Mouse (Mus musculus) kidney, postnatal 36 days (tissue): ENCODE data around the gene Psat1.
A peak's percentile ranks its signal among the peaks of the same experiment; 100 is the strongest.

ENCODE experiments used
- DNase-seq, 2 experiments: peaks; one replicate each; pipeline ENCODE4 v3.0.0; 2021 to 2022; ENCODE audit warnings: mixed read lengths in 2 of 2

Gene Psat1

DNA sequence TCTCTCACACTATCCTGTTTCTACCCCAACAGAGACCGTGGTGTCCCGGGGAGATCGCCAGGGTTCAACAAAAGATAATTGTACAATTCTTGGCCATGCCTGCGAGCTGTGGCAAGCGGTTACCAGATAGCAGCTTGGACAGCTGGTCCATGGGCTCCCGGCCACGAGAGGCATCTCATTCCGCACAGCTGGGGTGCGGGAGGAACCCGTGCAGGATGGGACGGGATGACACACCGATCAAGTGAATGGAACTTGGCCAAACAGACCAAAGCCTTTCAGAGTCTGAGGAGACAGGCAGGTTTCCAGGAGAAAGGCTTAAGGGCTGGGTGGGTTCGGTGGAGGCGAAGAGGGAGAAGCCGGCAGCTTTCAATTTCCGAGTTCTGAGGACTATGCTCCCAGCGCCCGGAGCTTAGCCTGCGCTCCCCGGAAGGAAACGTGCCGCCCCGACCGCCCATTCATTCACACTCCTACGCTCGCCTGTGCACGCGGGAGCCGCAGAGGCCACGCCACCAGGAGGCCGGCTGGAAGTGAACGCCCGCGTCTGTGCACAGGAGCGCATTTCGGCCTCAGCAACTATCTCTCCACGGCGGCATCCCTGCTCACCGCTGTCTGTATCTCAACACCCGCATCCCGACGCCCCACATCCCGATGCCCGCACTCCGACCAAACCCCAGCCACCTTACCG, 22.8 kb downstream of the Psat1 start:
- DNase-seq = peak; percentile 37 to 71

DNA sequence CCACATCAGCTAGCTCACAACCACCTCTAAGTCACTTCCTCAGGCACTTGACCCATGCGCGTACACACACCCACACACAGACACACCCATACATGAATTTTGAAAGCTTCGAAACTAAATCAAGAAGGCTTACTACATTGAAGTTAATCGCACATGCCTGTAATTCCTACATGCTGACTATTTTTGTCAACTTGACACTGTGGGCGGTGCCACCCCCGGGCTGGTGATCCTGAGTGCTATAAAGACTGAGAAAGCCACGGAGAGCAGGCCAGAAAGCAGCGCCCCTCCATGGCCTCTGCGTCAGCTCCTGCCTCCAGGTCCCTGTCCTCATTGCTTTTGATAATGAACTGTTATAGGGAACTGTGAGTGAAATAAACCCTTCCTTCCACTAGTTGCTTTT, 23.7 kb downstream of the Psat1 start:
- peak; percentile 42 to 45 for DNase-seq

DNA sequence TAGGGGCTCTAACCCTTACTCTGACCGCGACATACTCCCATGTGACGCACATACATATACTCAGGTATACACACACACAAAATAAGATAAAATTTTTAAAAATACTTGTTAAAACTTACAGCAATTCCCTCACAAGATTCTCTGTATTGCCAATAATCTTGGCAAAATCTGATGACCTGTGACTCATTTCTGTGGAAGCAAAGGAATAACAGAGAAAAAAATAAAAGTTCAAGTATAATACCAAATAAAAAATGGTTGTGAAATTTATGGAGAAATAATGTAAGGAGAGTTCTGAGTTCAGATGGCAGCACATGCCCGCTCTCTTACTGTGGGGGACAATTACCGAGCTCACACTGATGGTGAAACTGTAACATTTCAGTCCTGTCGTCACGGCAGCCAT, 27.8 kb downstream of the Psat1 start:
- DNase-seq = no peak

DNA sequence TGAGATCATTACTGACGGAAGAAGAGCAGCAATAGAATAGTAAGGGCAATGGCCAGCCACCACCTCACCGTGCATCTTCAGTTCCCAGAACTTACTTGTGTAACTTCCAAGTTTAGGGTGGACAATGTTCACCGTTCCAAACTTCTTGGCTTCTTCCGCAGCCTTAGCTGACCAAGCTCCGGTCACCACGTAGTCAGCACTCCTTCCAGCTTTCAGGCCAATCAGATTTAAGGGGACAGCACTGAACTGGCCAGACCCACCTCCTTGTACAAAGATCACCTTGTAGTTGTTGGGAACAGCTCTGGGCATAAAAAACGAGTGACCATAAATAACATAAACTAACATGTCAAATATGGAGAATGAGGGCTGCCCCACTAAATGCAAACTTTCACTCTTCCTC, 29.0 kb downstream of the Psat1 start:
- peak; percentile 57 to 73 for DNase-seq

DNA sequence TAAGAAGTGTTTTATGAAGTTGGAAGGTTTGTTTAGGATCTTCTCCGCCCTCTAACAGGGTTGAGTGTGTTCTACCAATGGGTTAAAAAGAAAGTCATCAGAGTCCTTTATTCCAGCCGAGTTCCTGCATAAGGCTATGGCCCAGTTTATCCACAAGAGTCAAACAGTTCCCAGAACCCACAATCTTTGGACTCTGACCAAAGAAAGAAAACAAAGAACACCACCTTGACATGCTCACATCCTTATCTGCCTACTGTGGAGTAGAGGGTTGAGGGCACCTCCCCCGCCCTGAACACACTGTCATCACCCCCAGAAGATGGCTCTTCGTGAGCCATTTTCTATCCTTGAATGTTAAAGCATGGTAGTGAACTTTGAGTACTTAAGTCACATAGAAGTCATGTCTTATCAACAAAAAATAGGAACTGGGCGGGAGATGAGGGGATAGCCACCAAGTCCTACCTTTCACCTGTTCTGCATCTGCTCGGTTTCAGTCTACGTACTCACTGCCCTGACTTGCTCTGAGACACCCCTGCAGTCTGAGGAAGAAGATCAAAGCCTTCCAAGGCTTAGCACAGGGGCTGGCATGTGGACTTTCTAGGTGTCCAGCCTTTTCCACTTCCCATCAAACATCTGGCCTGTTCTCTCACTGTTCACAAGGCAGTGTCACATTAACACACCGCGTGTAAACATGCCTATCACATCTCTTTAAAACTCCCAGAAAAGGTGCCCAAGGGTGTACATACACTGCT, 33.7 kb downstream of the Psat1 start:
- no peak for DNase-seq

DNA sequence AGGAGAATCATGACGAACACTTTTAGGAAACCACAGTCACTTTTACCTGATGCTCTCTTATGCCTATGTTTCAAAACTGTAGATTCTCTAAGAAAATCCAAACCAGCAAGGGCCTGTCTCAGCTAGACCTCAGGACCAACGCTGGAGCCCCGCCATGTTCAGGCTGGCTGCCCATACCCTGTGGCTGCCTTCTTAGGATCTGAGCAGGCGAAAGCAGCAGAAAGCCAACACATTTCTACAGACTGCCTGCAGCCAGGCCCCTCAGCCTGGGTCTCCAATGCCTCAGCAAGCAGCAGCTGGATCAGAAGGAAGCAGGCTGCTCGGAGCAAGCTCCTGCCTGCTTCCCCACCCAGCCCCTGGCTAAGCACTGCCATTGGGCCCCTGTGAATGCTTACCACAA, 35.7 kb downstream of the Psat1 start:
- no peak for DNase-seq

DNA sequence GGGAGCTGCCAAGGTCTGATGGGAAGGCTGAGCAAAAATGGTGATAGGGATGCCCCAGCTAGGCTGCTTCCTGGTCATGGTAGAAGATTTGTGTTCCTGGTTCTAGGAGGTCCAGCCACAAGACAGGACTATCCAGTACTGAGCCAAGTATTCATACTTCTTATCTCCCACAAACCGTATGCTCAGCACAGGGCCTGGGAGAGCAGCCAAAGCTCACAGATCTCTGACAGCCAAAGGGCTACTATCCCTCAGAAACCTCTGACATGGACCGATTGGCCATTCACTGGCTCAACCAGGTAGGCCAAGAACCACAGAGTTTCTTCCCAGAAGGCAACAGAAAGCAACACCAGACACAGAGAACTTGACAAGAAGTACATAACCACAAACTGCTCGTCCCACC, 36.1 kb downstream of the Psat1 start:
- peak; percentile 50 to 53 for DNase-seq

DNA sequence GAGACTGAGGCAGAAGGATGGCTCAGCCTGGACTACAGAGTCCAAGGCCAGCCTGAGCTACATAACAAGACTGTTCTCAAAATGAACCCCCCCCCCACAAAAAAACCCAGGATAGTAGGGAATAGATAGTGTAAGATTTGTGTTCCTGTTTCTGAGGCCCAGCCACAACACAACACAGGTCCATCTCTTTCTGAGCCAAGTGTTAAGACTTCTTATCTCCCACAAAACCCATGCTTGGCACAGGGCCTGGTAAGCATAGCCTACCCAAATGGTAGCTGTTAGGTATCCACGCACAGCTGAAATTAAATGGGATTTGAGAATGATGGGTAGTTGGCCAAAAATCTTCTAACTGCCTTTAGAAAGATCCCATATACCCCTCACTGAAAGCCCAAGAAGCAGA, 36.6 kb downstream of the Psat1 start:
- DNase-seq = no peak

DNA sequence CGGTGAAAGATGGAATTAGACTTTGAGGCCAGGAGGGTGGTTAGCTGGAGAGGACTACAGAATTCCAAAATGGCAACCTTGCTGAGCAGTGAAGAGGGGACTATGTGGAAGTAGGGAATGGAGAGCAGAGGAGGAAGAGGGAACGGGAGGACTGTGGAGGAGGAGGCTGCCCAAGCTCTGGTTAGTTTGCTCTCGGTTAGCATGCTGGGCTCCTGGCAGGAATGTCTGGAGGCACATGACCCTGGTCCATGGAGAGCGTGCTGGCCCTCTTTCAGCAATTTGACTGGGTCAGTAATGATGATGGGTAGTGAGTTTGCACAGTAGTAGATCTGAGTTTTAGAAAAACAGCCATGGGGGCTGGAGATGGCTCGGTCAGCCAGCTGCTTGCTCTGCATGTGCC, 39.1 kb downstream of the Psat1 start:
- peak; percentile 63 to 66 for DNase-seq

DNA sequence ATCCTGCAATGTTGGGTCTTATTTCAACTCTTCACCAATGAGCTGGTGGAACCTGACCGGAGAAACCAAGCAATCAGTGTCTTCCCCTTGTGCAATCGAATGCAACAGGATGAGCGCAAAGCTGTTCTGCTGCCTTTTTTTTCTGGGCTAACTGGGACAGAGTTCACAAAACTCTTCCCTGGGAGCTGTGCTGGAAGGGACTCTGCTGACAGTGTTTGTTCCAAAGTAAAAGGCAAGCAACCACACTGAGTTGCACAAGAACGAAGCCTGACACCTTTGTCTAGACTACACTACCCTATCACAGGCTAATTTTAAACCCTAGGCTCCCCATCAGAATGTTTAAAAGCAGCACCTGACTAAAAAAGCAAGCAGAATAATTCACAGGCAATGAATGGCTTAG, 42.4 kb downstream of the Psat1 start:
- DNase-seq = peak; percentile 52 to 85

DNA sequence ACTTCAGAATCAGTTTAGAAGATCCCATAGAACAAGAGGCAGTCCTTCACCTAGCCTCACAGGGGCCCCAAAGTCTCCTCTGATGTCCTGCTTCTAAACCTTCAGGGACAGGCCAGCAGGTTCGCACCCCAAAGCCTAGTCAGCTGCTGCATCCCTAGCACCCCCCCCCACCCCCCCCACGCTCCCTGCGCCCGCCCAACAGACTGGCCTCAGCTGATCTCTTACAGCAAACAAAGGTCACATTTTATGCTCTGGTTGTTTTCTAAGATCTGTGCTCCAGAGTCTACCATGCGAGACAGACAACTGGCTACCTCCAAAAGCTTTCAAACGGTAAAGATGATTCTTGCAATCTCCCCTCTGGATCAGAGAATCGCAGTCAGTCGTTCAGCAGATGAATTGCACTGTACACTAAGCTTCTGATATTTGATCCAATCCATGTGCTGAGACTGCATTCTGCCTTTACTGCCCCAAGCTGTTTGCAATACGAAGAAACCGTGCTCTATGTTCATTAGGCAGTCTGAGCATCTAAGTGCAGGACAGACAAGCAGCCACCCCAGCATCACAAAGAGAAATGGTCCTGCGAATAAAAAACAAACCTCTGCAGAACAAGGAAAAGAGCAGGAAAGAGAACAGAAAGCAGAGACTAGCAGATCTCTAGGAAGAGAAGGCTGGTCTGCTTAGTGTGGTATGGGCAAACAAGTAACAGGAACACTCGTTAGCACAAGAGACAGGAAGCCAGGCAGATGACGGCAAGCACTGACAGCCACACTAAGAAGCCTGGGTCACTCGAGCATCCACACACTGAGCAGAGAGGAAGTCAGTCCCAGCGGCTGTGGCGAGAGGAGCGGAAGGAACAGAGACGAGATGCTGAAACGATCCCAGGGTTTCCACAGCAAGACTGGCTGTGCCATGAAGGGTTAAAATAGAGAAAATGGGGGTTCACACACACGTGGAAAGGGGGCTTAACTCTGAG, 43.3 kb downstream of the Psat1 start:
- DNase-seq = peak; percentile 37 to 72

DNA sequence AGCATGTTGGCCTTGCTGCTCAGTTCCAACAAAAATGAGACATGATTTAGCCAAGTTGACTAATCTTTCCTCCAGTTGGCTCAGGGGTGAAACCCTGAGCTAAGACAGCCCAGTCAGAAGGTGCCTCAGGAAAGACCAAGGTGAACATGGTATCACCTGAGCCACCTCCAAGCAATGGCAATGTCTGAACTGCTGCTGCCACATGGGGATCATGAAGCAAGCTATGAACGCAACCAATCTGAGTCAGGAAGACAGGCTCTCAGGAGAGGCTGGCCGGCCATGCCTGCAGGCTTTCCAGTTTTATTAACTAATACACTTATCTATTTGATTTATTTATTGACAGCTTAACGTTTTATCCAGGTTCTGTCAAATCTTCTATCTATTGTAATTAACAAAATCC, 51.5 kb downstream of the Psat1 start:
- no peak for DNase-seq

DNA sequence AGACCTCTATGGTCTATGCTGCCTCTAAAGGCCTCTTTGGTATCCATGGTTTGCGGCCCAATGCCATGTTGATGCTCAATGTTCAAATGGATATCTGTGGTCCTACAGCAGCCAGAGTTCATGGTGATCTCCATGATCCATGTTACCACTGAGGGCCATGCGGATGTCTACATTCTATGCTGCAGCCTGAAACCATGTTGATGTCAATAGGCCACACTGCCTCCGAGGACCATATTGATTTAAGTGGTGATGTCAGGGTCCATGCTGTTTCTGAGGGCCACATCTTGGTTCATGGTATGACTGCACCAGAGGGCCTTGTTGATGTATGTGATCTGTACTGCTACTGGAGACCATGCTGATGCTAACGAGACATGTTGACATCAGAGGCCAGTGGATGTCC, 55.0 kb downstream of the Psat1 start:
- no peak for DNase-seq

DNA sequence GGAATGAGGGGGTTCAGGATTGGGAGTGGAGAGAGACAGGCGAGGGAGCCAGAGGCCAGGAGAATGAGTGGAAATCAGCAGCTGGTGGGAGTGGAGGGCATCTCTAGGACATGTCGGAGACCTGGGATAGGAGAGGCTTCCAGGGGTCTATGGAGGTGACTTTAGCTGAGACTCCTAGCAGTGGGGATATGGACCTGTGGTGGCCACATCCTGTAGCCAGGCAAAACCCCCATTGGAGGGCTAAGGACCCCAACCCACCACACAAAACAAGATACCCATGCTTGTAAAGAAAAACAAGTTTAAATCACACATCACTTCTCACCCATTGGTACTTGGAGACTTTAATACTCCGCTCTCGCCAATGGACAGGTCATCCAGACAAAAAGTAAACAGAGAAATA, 58.7 kb downstream of the Psat1 start:
- no peak for DNase-seq

DNA sequence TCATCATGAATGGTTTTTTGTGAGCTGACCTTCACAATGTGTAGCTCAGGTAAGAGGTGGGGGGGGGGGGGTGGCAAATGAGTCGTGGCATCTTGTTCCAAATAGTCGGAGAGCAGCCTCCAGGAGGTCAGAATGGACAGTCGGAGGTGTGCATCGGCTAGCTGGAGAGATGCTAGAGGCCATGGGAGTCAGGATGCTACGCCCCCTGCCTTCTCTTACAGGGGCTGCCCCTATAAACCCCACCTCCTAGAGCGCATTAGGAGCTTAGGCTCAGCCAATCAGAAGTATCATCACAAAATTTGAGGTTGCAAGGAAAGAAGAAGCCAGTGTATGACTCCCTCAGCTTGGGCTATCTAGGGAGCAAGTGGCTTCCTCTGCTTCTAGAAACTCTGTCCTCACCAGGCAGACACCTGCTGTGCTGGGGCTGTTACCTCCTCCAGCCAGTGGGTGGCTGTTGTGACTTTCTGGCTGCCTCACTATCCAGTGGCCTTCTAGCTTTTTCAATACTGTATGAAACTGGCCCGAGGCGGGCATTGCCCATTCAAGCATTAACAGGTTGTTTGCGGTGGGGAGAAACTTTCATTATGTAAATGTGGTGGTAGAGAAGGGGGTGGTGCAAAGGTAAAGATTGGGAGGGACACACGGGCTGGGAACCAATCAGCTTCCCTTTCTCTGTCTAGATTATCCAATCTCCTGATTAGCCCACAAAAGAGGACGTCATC, 64.3 kb downstream of the Psat1 start:
- peak; percentile 52 to 62 for DNase-seq

DNA sequence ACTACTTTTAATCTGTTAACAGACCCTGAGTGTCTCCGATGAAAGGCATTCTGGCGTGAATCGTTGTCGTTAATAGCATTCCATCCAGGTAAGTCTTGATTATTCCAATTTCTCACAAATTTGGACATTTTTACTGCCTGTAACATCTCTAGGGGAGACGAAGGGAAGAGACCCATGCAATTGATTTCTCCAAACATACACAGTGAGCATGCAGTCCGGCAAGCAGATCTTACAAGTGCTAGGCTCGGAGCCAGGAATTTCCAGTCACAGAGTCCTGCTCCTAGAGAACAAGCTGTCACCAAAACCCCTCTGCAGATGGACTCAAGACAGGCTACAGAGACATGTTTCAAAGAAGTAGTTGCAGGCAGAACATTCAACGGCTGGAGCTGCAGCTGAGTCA, 66.4 kb downstream of the Psat1 start:
- peak in 1 of 2 experiments; percentile 10 for DNase-seq

DNA sequence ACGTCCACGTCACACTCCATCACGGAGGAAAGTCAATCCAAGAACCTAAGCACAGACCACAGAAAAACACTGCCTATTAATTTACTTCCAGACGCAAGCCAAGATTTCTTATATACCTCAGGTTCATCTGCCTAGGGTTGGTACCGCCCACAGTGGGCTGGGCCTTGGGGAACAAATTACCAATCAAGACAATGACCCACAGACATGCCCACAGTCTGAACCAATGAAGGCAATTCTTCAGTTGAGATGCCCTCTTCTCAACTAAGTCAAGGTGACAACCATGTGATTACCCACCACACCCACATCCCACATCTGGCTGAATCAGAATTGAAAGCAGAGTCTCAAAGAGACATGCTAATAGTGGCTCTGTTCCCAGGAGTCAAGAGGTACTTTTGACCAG, 67.9 kb downstream of the Psat1 start:
- no peak for DNase-seq

DNA sequence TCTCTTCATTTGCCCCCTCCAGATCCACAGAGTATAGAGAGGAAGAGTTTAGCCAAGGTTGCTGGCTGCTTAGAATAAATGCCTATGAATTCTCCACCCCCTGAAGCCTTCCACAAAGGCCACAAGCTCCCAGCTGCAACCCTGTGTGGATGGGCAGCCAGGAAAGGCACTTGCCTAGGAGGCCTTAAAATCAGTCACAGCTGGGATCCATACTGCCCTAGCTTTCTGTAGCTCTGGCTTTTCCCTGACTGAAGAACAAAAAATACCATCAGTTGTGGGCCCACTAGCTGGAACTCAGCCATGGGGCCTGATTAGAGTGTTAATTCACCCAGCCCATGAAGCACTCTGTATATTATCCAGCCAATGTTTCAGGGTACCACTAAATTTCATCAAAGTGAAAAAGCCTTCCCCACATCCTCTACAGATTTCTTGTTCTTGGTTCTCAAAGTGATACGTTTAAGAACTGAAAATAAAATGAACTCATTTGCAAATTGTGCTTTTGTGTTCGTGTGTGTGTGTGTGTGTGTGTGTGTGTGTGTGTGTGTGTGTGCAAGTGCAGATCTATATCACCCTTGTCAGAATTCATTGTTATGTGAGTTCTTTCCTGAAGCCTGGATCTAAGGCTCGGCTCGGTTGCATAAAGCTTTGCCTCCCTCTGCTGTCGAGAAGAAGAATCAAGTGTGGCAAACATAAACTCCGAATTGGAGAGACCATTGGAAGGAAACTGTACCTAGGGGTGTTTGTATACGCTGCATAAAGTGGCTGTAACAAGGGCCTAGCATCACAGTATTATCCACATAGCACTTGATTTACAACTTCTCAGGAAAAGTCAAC, 78.1 kb downstream of the Psat1 start:
- peak; percentile 4 to 20 for DNase-seq

DNA sequence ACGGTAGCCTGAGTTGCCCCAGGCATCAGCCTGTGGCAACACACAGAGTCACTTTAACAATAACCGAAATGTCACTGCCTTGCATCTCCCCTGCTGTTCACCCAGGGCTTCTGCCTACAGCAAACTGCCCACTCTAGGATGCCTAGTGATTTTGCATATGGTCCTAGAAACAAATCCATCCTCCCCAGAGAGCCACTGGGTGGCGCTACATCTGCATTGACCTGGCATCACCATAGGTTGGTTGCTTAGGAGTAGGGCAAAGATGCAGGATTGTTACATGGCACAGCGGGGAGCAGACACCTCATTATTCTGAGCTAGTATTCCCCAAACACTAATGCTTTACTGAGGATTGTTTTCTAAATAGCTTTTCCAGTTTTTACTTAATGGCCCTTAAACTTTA, 80.3 kb downstream of the Psat1 start:
- peak; percentile 39 to 74 for DNase-seq

DNA sequence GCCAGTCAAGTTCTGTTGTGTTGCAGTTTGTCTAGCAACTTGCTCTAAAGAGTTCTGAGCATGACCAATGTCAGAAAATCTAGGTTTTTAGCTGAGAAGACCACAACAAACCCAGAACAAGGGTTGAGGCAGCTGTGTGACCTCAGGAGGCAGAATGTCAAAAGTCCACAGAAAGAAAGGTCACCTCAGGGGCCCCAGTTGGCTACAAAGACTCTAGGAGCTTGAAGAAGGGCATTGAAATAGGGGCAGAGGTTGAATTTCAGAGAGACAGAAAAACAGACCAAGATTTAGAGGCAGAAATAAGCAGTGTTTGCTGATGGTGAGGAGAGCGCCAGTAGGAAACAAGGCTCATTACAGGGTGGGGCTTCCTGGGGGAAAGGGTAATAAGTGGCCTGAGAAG, 81.0 kb downstream of the Psat1 start:
- DNase-seq = no peak

DNA sequence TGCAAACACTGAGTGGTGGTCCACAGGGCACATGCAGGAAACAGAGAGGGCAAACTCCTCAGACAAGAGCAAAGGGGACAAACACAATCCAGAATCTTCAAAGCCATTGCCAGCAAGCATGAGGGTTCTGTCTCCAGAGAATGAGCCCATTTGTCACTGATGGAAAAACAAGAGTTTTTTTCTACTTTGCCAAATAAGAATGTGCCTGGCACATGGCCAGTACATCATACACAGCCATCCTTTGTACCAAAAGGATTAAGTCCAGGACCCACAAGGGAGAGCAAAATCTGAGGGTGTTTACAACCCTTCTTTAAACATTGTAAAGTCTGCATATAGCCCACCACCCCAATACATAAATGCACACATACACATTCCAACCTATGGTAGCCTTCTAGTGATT, 81.7 kb downstream of the Psat1 start:
- no peak for DNase-seq

DNA sequence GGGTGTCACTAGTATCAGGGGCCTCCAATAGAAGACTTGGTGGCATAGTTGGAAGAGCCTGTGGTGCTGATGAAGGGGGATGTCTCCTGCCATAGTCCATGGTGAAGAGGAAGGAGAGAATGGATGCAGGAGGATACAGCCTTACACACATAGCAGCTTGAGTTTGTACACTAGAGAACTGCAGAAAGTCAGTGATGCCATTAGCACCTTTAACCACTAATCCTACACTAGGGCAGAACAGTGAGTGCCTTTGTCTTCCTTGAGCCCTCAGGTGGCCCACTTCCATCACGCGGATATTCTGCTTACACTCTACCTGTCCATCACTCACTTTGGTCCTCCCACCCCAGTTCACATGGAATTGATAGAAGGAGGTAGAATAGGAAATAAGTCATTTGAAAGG, 83.0 kb downstream of the Psat1 start:
- no peak for DNase-seq
